Mouse (Mus musculus) erythroblast, embryonic 14.5 days (primary cell): ENCODE measurements around the gene Polr2f. TPM values are rescaled to one million over a fixed set of nuclear protein-coding genes. Genes with fewer than 3 reads are reported as not detected.

ENCODE experiments used
- H3K27me3 ChIP-seq: 2 replicates; pipeline ENCODE4 v1.6.1; 2012; ENCODE audit warnings: inconsistent platforms; ENCODE audit not compliant: control insufficient read depth
- H3K36me3 ChIP-seq: 2 replicates; pipeline ENCODE4 v1.6.1; 2012; ENCODE audit warnings: mild to moderate bottlenecking, inconsistent platforms; ENCODE audit not compliant: control insufficient read depth
- H3K4me1 ChIP-seq: 2 replicates; pipeline ENCODE4 v1.6.1; 2012; ENCODE audit warnings: inconsistent platforms; ENCODE audit not compliant: control insufficient read depth
- H3K4me3 ChIP-seq: replicated peaks from 2 replicates; pipeline ENCODE3; 2012; ENCODE audit warnings: moderate library complexity, mild to moderate bottlenecking, inconsistent platforms
- H3K9me3 ChIP-seq: 2 replicates; pipeline ENCODE4 v1.6.1; 2012; ENCODE audit warnings: low read length, inconsistent platforms, mixed read lengths; ENCODE audit not compliant: control insufficient read depth
- GATA1 ChIP-seq: IDR thresholded peaks from 2 replicates; pipeline ENCODE4 v1.6.1; 2012; ENCODE audit warnings: low read length, inconsistent platforms, mixed read lengths
- TAL1 ChIP-seq: IDR thresholded peaks from 3 replicates; pipeline ENCODE4 v1.6.1; 2012; ENCODE audit warnings: low read length, inconsistent platforms, mixed read lengths
- polyA plus RNA-seq: library from polyadenylated mRNA; stranded (reverse); fragments of >175 nt; gene quantifications from 2 replicates; pipeline ENCODE4 v1.2.3, GENCODE M21; 2012

Gene Polr2f
- polyA plus RNA-seq, 1 experiment, result 13.8 TPM

- Histone ChIP-seq H3K9me3 (no peaks in the 10 kb centered on the region), H3K4me3 (no peak overlapping the region), H3K4me1 (peaks cover 40% of the 10 kb centered on the region), H3K36me3 (peaks cover 7% of the 10 kb centered on the region; the same call in 1 of the 2 replicates), H3K27me3 (peaks cover 30% of the 10 kb centered on the region)
- TF ChIP-seq GATA1 (no peak), TAL1 (no peak)
Observed at GRCm38 (mm10) chr15:79110528-79110927, 30.3 kb upstream of the Polr2f start.

DNA sequence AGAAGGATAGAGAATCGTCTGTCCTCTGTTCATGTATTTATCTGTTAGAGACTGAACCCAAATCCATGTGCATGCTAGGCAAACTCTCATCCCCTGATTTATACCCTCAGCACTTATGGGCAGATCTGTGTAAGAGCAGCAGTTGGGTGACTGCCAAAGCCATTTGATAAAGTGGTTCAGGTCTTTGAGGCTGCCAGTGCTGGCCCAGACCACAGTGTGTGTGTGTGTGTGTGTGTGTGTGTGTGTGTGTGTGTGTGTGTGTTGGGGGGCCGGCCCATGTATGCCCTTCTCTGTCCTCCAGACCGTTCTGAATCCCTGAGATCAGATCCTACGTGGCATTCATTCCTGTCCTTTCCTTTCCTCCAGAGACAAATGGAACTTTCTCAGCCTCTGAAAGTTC is 29.0 kb upstream of the Polr2f start:
- Histone ChIP-seq H3K9me3 (no peaks in the 10 kb centered on the region), H3K4me3 (no peak overlapping the region), H3K36me3 (peaks cover 7% of the 10 kb centered on the region; the same call in 1 of the 2 replicates), H3K27me3 (peaks cover 30% of the 10 kb centered on the region), H3K4me1 (peaks cover 27% of the 10 kb centered on the region)
- TF ChIP-seq TAL1 (no peak), GATA1 (no peak)

- H3K4me3 ChIP-seq, result no peak overlapping the region
- H3K9me3 ChIP-seq, result no peaks in the 10 kb centered on the region
- H3K4me1 ChIP-seq, result peaks cover 3% of the 10 kb centered on the region; the same call in 1 of the 2 replicates
- H3K36me3 ChIP-seq, result peaks cover 7% of the 10 kb centered on the region; the same call in 1 of the 2 replicates
- TF ChIP-seq TAL1, result no peak
- TF ChIP-seq GATA1, result no peak
- H3K27me3 ChIP-seq, result peaks cover 9% of the 10 kb centered on the region
Observed at GRCm38 (mm10) chr15:79115276-79115675, 25.5 kb upstream of the Polr2f start.

- Histone ChIP-seq H3K4me3 (no peak overlapping the region), H3K4me1 (no peaks in the 10 kb centered on the region; the same call in 1 of the 2 replicates), H3K27me3 (no peaks in the 10 kb centered on the region), H3K9me3 (no peaks in the 10 kb centered on the region), H3K36me3 (peaks cover 10% of the 10 kb centered on the region; the same call in 1 of the 2 replicates)
- no peak for TF ChIP-seq TAL1
- no peak for TF ChIP-seq GATA1
Observed at GRCm38 (mm10) chr15:79119491-79119890, 21.3 kb upstream of the Polr2f start.

DNA sequence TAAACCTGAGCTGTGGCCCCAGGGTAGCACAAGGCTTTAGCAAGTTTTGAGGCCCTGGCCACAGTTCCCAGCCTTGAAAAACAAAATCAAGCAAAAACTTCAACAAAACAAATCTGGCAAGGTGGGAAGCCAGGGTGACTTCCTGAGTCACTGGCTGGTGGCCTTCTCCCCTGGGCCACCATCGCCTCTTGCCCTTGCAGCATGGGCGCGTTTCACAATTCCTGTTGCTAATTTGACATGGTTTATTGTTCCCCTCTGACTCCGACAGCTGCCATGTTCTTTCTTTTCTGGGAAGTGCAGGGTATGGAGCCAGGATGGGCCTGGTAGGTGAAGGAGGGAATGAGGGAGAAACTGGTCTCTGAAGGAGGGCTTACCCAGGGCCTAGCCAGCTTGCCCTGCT is 18.7 kb upstream of the Polr2f start:
- Histone ChIP-seq H3K27me3 (no peaks in the 10 kb centered on the region), H3K4me3 (no peak overlapping the region), H3K4me1 (peaks cover 3% of the 10 kb centered on the region), H3K9me3 (no peaks in the 10 kb centered on the region), H3K36me3 (peaks cover 11% of the 10 kb centered on the region; the same call in 1 of the 2 replicates)
- no peak for TF ChIP-seq TAL1
- no peak for TF ChIP-seq GATA1

DNA sequence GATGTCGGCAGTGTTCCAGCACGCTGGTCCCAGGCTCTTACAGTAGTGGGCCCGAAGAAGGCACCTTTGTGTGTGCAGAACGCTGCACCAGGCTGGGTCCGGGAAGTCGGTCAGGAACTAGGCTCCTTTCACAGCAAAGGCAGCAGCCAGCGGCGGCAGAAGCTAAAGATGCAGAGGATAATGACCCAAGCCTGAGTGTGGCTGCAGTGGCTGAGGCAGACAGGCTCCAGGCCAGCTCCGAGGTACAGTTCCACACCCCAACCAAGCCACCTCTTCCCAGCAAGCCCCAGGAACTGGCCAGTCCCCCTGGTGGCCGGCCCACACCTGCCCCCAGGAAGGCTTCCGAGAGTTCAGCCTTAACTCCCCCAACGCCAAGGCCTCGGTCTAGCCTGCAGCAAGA is 18.3 kb upstream of the Polr2f start:
- Histone ChIP-seq H3K9me3 (no peaks in the 10 kb centered on the region), H3K36me3 (peaks cover 15% of the 10 kb centered on the region; the same call in 1 of the 2 replicates), H3K4me3 (no peak overlapping the region), H3K4me1 (peaks cover 3% of the 10 kb centered on the region), H3K27me3 (no peaks in the 10 kb centered on the region)
- TF ChIP-seq GATA1, result no peak
- TF ChIP-seq TAL1, result no peak

GRCm38 (mm10) chr15:79123751-79124150 is 17.1 kb upstream of the Polr2f start:
- Histone ChIP-seq H3K27me3 (no peaks in the 10 kb centered on the region), H3K4me3 (no peak overlapping the region), H3K36me3 (peaks cover 22% of the 10 kb centered on the region), H3K9me3 (peaks cover 6% of the 10 kb centered on the region), H3K4me1 (peaks cover 3% of the 10 kb centered on the region)
- TF ChIP-seq TAL1, result no peak
- no peak for TF ChIP-seq GATA1

DNA sequence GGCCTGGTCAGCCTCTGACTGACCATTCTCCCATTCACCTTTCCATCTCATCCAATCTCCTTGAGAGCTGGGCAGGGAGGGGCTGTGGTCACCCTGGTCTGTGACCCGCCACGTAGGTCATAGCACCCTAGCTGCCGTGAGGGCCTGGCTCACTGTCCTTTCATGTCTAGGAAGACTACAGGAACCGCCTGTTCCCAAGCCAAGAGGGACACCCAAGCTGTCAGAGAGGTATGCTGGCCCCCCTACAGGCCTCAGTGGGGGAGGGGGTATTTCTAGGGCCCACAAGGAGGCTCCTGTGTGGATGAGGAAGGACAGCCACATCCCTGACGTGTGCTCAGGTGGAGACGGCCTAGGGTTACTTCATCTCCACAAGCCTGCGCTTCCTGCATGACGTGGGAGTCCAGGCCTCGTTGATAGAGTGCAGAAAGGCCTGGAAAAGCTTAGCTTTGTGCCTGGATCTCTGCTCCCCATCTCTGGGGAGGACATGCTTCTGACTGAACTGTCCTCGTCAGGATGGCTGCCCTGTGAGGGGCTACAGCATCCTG is 16.4 kb upstream of the Polr2f start:
- H3K4me3 ChIP-seq, result no peak overlapping the region
- peaks cover 22% of the 10 kb centered on the region for H3K36me3 ChIP-seq
- peaks cover 6% of the 10 kb centered on the region for H3K9me3 ChIP-seq
- TF ChIP-seq GATA1 (no peak), TAL1 (no peak)
- H3K4me1 ChIP-seq, result peaks cover 3% of the 10 kb centered on the region
- H3K27me3 ChIP-seq, result no peaks in the 10 kb centered on the region

DNA sequence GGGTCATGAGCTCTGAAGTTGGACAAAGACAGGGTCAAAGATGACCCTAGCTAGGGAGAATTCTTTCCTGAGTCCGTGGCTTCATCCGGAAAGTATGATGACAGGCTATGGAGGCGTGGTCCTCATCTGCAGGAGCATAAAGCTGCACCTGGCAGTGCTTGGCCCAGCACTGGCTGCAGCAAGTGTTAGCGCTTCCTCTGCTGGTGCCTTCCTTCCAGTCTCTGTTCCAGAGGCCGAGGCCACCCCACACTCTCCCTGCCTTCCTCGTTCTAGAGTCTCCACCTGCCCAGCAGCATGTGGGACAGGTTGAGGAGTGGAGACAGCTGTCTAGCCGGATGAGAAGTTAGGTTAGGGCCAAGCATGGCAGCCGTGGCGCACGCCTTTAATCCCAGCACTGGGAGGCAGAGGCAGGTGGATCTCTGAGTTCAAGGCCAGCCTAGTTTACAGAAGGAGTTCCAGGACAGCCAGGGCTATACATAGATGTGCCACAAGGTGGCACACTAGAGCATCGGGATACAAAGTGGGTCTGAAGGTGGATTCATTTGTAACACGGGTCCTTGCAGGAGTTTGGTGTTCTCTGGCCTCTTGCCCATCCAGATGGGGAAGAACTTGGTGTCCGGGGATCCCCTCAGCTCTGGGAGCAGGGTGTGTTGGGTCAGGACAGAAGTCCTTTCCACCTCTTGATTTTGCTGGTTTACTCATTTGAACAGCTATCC is 14.4 kb upstream of the Polr2f start:
- no peak overlapping the region for H3K4me3 ChIP-seq
- H3K36me3 ChIP-seq, result peaks cover 21% of the 10 kb centered on the region
- H3K27me3 ChIP-seq, result no peaks in the 10 kb centered on the region
- H3K4me1 ChIP-seq, result peaks cover 3% of the 10 kb centered on the region
- TF ChIP-seq TAL1 (no peak), GATA1 (no peak)
- peaks cover 6% of the 10 kb centered on the region for H3K9me3 ChIP-seq

GRCm38 (mm10) chr15:79127101-79127500 is 13.7 kb upstream of the Polr2f start:
- Histone ChIP-seq H3K27me3 (no peaks in the 10 kb centered on the region), H3K4me1 (peaks cover 3% of the 10 kb centered on the region), H3K36me3 (peaks cover 21% of the 10 kb centered on the region), H3K9me3 (peaks cover 6% of the 10 kb centered on the region), H3K4me3 (no peak overlapping the region)
- TF ChIP-seq GATA1 (no peak), TAL1 (no peak)
